Mouse (Mus musculus) heart, postnatal 0 days (tissue): ENCODE measurements around the gene Igsf23.

Source experiments
- CTCF ChIP-seq: IDR thresholded peaks from 2 replicates; pipeline ENCODE4 v1.5.1; 2016; ENCODE audit warnings: antibody characterized with exemption, control low read depth, low read depth
- EP300 ChIP-seq: IDR thresholded peaks from 2 replicates; pipeline ENCODE4 v1.6.1; 2016; ENCODE audit warnings: antibody characterized with exemption, low read depth

DNA sequence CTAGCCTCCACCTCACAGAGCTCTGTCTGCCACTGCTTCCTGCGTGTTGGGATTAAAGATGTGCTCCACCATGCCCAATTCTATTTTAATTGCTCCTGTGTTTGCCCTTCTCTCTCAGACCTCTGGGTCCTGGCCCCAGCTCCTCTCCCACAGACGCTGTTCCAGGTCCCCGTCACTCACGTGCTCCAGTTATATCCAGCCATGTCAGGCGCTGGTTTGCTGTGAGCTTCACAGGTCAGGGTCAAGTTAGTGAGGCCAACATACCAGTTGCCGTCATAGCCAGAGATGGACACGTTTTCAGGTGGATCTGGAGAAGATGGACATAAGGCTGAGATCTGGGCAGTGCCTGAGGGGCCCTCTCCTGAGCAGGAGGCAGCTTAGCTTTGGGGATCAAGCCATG lies 36.0 kb downstream of the Igsf23 start:
- TF ChIP-seq CTCF (no peak), EP300 (no peak)
